Mouse (Mus musculus): ENCODE results near the gene Rptor. TPM values are rescaled to one million over a fixed set of nuclear protein-coding genes. Genes with fewer than 3 reads are reported as not detected.

Rptor gene
- polyA plus RNA-seq, 1 experiment: 35.2 TPM

DNA sequence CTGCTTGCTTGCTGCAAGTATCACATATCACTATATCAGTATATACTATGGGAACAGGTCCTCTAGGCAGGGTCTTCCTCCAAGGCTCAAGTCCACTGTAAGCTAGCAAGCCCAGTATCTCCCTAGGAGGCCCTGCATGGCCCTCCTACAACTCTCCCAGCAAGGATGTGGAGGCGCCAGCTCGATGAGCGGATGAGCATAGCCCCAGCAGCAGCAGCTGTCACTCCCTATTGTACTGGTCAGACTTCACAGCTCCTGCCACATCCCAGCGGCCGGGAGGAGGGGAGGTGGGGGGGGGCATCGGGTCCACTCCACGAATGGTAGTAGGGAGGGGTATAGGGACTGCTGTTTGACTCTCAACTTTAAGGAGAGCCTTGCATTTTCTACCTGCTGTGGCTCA is 200.2 kb downstream of the Rptor start:
- no peak overlapping the region for H3K27ac ChIP-seq (ENCODE audit: insufficient read depth, low read length)
- no peak overlapping the region for H3K4me3 ChIP-seq (ENCODE audit: insufficient read depth, low read length)
- no peak for TF ChIP-seq POLR2A (IDR thresholded peaks at IDR 0.05; ENCODE audit: extremely low read depth, insufficient read depth, low read length)
- TF ChIP-seq CTCF (IDR thresholded peaks at IDR 0.05; ENCODE audit: extremely low read depth, insufficient read depth, low read length): no peak
- H3K4me1 ChIP-seq (ENCODE audit: control insufficient read depth, insufficient read depth, low read length): peaks cover 14% of the 10 kb centered on the region

DNA sequence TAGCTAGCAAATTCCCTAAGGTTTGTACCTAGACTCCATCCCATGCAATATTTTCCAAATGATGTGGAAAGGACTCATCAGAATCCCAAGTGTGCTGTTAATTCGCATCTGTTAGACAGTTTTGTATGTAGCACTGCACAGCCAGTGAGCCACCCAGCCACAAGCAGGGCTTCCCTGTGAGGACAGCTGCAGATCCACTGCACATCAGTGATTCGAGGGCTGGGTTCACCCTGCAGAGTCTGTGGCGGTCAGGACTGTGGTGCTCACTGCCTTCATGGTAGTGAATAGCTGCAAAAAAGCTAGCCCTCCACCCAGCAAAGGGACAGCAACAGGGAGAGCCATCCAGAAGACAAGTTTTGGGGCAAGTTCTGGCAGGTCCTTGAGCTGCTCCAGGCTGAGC is 201.7 kb downstream of the Rptor start:
- TF ChIP-seq CTCF (IDR thresholded peaks at IDR 0.05; ENCODE audit: extremely low read depth, insufficient read depth, low read length): no peak
- no peak for TF ChIP-seq POLR2A (IDR thresholded peaks at IDR 0.05; ENCODE audit: extremely low read depth, insufficient read depth, low read length)
- H3K4me3 ChIP-seq (ENCODE audit: insufficient read depth, low read length): no peak overlapping the region
- no peak overlapping the region for H3K27ac ChIP-seq (ENCODE audit: insufficient read depth, low read length)
- peaks cover 10% of the 10 kb centered on the region for H3K4me1 ChIP-seq (ENCODE audit: control insufficient read depth, insufficient read depth, low read length)

DNA sequence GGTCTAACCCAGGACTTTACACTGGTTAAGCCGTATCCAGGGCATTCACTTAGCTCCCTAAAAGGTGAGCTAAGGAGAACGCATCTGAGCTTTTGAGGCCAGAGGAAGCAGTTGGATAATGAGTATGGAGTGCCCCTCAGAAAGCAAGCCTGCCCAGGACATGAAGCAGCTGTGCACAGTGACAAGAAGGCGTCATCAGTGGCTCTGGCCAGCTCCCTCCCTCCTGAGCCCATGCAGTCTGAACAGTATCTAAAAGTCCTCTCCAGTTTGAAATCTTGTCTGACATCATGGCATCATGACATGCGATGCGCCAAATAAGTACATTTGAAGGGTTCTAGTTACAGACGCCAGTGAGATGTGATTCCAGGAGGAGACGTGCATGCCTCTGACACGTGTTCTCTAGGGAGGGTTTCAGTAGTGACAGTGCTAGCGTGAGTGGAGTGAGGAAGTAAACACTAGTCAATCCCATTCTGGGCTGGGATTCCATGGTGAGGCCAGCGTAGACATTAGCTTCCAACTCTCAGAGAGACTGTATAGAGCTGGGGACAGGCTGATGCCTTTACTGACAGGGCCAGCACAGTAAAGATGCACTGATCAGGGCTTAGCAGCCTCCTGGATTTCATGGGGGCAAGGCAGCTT is 202.5 kb downstream of the Rptor start:
- Histone ChIP-seq H3K4me1 (ENCODE audit: control insufficient read depth, insufficient read depth, low read length) (peaks cover 10% of the 10 kb centered on the region), H3K27ac (ENCODE audit: insufficient read depth, low read length) (no peak overlapping the region), H3K4me3 (ENCODE audit: insufficient read depth, low read length) (no peak overlapping the region)
- TF ChIP-seq POLR2A (IDR thresholded peaks at IDR 0.05; ENCODE audit: extremely low read depth, insufficient read depth, low read length) (no peak), CTCF (IDR thresholded peaks at IDR 0.05; ENCODE audit: extremely low read depth, insufficient read depth, low read length) (no peak)

DNA sequence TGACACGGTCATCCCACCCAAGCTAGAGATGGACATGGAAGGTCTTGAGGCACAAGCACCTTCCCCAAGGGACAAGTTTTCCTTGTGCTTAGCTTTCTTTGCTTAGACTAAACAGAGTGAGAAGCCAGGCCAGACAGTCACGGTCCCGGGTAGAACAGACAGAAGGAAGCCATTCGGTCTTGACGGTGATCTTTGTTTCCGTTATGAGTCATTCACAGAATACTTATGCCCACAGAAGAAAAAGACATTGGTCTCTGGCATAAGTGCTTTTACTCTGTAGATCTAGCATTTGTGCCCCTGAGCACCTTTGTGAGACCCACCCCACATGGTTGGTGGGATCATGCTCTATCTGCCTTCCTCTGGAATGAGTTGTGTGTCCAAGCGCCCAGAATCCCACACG is 203.8 kb downstream of the Rptor start:
- Histone ChIP-seq H3K27ac (ENCODE audit: insufficient read depth, low read length) (no peak overlapping the region; the same call in 1 of the 2 replicates), H3K4me3 (ENCODE audit: insufficient read depth, low read length) (no peak overlapping the region), H3K4me1 (ENCODE audit: control insufficient read depth, insufficient read depth, low read length) (peaks cover 13% of the 10 kb centered on the region)
- TF ChIP-seq POLR2A (IDR thresholded peaks at IDR 0.05; ENCODE audit: extremely low read depth, insufficient read depth, low read length) (no peak), CTCF (IDR thresholded peaks at IDR 0.05; ENCODE audit: extremely low read depth, insufficient read depth, low read length) (no peak)

DNA sequence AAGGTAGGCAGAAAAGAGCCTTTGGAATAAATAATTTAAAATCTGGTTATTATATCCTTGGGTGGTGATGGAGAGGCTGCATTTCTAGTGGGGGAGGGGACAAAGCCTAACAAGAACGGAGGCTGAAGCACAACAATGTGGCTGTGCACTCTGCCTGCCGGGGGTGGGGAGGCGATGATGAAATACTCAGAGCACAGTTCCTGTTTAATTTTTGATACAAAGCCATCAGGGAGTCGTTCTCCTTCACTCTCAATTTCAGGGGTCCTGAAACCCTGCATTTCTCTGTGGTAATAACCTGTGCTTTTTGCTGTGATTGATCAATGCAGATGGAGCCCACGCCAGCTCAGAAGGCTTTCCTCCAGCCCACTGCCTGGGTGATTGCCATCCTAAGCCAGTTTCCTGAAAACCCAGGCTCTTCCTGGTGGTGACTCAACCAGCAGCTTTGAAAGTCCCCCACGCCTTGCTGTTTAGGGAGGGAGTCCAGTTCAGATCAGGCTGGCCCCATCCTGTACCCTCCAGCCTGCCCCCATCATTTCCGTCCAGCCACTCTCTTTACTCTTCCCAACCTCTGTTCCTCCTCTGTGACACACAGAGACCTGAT is 204.8 kb downstream of the Rptor start:
- Histone ChIP-seq H3K4me3 (ENCODE audit: insufficient read depth, low read length) (no peak overlapping the region), H3K27ac (ENCODE audit: insufficient read depth, low read length) (peak overlapping the region; percentile 11; the same call in 1 of the 2 replicates), H3K4me1 (ENCODE audit: control insufficient read depth, insufficient read depth, low read length) (peaks cover 13% of the 10 kb centered on the region)

DNA sequence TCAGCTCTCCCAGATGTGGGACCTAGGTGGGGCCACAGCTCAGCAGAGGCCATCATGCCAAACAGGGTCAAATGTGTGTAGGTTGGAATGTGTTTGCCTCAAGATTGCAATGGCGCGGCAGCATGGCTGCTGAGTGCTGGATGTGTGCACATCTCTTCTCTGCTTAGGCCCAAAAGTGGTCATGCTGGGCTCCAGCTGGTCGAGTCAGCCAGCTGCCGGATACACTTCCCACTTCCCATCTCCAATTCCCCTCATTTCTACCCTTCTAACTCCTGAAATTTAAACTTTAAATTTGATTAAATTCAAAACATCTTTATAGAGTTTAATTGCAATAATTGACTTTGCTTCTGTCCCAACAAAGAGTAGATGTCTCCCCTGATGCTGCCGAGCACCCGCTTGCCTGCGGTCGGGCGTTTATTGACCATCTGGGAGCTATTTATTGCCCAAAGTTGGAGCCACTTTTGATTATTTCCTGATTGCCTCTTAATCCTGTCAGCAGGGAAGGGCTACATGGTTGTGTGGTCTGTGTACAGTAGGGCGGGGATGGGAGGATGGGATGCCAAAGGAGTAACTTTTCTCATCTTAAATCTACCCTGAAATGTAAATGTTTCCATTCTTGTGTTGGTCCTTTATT is 206.1 kb downstream of the Rptor start:
- TF ChIP-seq POLR2A (IDR thresholded peaks at IDR 0.05; ENCODE audit: extremely low read depth, insufficient read depth, low read length) (no peak), CTCF (IDR thresholded peaks at IDR 0.05; ENCODE audit: extremely low read depth, insufficient read depth, low read length) (no peak)
- H3K4me1 ChIP-seq (ENCODE audit: control insufficient read depth, insufficient read depth, low read length): peaks cover 13% of the 10 kb centered on the region
- no peak overlapping the region for H3K4me3 ChIP-seq (ENCODE audit: insufficient read depth, low read length)
- peak overlapping the region; percentile 11 for H3K27ac ChIP-seq (ENCODE audit: insufficient read depth, low read length)

More for the DNA sequence above, 204.8 kb downstream of the Rptor start:
- TF ChIP-seq POLR2A (IDR thresholded peaks at IDR 0.05; ENCODE audit: extremely low read depth, insufficient read depth, low read length) (no peak), CTCF (IDR thresholded peaks at IDR 0.05; ENCODE audit: extremely low read depth, insufficient read depth, low read length) (no peak)

DNA sequence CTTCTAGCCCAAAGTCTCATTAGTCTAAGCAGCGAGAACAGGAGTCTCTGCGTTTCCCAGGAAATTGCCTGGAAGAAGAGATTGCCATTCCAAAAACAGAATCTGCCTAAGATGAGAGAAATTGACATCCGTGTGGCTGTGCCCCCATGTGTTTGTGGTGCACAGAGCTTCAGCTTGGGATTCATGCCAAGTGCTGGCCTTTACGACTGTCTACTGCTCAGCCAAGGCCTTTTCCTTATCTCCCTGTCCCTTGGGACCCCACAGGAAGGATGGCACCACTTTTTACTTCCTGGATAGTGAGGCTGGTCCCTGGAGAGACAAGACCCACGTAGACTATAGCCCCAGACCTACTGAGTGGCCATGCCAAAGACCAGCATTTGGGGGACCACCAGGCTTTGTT is 206.6 kb downstream of the Rptor start:
- H3K4me1 ChIP-seq (ENCODE audit: control insufficient read depth, insufficient read depth, low read length): peaks cover 13% of the 10 kb centered on the region
- no peak overlapping the region for H3K4me3 ChIP-seq (ENCODE audit: insufficient read depth, low read length)
- no peak for TF ChIP-seq CTCF (IDR thresholded peaks at IDR 0.05; ENCODE audit: extremely low read depth, insufficient read depth, low read length)
- no peak for TF ChIP-seq POLR2A (IDR thresholded peaks at IDR 0.05; ENCODE audit: extremely low read depth, insufficient read depth, low read length)
- no peak overlapping the region for H3K27ac ChIP-seq (ENCODE audit: insufficient read depth, low read length)

DNA sequence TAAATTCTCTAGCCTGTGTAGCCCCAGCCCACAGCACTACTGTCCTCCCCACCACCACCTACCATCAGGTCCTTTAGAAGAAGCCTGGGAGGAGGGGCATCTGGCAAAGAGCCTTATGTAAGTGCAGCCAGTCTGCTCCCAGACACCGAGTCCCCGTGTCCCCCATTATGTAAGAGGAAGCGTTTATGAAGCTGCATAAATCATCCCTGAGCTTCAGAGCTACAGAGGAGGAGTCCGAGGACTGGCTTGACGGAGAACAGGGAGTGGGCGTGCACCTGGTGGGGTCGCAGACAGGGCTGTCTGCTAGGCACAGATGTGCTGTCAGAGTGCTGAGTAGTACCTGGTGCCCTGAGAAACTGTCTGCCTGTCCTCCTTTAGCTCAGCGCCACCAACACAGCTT is 208.3 kb downstream of the Rptor start:
- H3K4me3 ChIP-seq (ENCODE audit: insufficient read depth, low read length): no peak overlapping the region
- H3K4me1 ChIP-seq (ENCODE audit: control insufficient read depth, insufficient read depth, low read length): peaks cover 13% of the 10 kb centered on the region
- TF ChIP-seq CTCF (IDR thresholded peaks at IDR 0.05; ENCODE audit: extremely low read depth, insufficient read depth, low read length): no peak
- peak; percentile 34; the same call in 1 of the 2 replicates for TF ChIP-seq POLR2A (IDR thresholded peaks at IDR 0.05; ENCODE audit: extremely low read depth, insufficient read depth, low read length)
- peak overlapping the region; percentile 0; the same call in 1 of the 2 replicates for H3K27ac ChIP-seq (ENCODE audit: insufficient read depth, low read length)

DNA sequence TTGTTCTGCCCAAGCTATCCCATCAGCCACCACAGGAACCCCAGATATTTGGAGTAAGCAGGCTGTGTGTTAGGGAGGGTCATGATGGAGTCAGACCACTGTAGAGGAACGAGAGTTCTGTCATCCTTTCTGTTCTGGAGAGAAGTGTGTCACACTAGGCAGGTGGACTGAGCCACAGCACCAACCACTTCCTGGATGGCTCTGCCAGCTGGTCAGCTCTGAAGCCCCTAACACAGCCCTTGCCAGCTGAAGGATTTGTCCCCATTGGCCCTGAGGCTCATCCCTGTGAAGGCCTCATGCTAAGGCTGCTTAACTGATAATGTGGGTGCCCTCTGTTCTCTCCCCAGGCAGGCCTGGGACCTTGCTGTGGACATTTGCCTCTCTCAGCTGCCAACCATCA is 208.9 kb downstream of the Rptor start:
- Histone ChIP-seq H3K4me1 (ENCODE audit: control insufficient read depth, insufficient read depth, low read length) (peaks cover 13% of the 10 kb centered on the region), H3K27ac (ENCODE audit: insufficient read depth, low read length) (peak overlapping the region; percentile 0; the same call in 1 of the 2 replicates), H3K4me3 (ENCODE audit: insufficient read depth, low read length) (no peak overlapping the region)
- TF ChIP-seq CTCF (IDR thresholded peaks at IDR 0.05; ENCODE audit: extremely low read depth, insufficient read depth, low read length) (no peak), POLR2A (IDR thresholded peaks at IDR 0.05; ENCODE audit: extremely low read depth, insufficient read depth, low read length) (no peak)
